Mouse (Mus musculus) brain, embryonic 14.5 days (tissue): Measurements from ENCODE around the gene Lsm7. TPM values are rescaled to one million over a fixed set of nuclear protein-coding genes. Genes with fewer than 3 reads are reported as not detected.

Experiments used
- DNase-seq: peaks from one replicate; pipeline ENCODE4 v3.0.0-alpha.2; 2011; ENCODE audit warnings: low read depth
- CTCF ChIP-seq: fragments of 200-500 bp; IDR thresholded peaks from 2 replicates; pipeline ENCODE4 v1.5.1; 2012; ENCODE audit warnings: inconsistent platforms, mild to moderate bottlenecking, moderate library complexity, borderline replicate concordance; ENCODE audit not compliant: insufficient read depth, insufficient read length; ENCODE audit errors: extremely low read depth
- POLR2A ChIP-seq: fragments of 200-500 bp; IDR thresholded peaks from 2 replicates; pipeline ENCODE4 v1.6.1; 2012; ENCODE audit warnings: mild to moderate bottlenecking, inconsistent platforms, borderline replicate concordance; ENCODE audit not compliant: poor library complexity, insufficient read depth, insufficient read length, severe bottlenecking; ENCODE audit errors: extremely low read depth
- polyA plus RNA-seq: library from polyadenylated mRNA; depleted of rRNA; stranded (reverse); fragments of >200 nt; gene quantifications from 2 replicates; pipeline ENCODE4 v1.2.3, GENCODE M21; 2012

Gene Lsm7
- polyA plus RNA-seq, 1 experiment: 278 TPM

GRCm38 (mm10) chr10:80871581-80871980 is 16.6 kb upstream of the Lsm7 start, which contains the start of gene Tmprss9:
Tmprss9 (plus strand) TSS chr10:80871848.
- TF ChIP-seq CTCF (no peak), POLR2A (no peak)
- no peak for DNase-seq

DNA sequence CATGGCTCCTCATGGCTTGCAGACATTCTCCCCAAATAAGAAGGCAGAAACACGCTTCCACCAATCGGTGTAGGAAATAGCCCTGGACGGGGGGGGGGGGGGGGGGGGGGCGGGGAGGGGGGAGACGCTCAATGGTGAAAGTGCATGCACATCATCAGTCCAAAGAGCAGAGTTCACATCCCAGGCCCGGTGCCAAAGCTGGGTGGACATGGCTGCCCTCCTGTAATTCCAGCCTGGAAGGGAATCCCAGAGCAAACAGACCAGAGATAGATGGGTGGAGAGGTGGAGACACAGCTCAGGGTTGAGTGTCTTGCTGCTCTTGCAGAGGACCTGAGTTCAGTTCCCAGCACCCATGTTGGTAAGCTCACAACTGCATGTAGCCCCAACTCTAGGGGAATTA is 16.0 kb upstream of the Lsm7 start:
- DNase-seq: no peak
- TF ChIP-seq CTCF (no peak), POLR2A (no peak)

DNA sequence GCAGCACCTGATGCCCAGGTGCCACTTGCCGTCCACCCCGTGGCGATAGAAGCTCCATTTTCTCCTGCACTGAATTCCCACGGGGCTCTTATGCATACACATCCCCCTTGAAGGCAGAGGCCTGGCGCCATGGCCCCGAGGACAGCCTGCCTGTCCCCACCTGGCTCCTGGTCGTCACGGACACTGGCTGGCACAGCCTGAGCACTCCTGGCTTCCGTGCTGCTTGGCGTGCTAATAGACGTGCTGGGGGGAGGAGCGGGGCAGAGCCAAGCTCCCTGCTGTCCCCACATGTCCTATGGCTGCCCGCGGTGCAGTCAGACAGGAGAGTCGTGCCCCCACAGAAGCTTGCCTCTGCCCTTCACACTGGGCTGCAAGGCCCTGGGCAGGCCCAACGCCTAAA is 9.4 kb upstream of the Lsm7 start:
- TF ChIP-seq POLR2A: no peak
- no peak for TF ChIP-seq CTCF
- DNase-seq: no peak

DNA sequence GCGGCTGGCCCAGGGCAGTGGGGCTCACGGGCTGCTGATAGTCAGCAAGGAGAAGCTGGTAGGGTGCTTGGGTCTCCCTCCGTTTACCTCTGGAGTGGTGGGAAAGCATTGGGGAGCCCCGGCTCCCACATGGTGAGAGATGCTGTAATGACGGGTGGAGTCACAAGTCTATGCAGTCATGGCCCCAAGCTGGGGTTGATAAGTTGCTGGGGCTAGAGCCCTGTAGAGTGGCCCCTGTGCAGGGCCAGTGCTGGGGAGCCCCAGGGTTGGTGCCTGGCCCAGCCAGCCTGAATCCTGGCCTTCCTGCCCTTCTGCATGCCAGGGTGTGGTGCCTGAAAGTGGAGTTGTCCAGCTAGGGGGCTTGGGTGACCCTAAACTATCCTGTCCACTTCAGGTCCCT is 7.3 kb upstream of the Lsm7 start:
- TF ChIP-seq CTCF (no peak), POLR2A (no peak)
- no peak for DNase-seq

DNA sequence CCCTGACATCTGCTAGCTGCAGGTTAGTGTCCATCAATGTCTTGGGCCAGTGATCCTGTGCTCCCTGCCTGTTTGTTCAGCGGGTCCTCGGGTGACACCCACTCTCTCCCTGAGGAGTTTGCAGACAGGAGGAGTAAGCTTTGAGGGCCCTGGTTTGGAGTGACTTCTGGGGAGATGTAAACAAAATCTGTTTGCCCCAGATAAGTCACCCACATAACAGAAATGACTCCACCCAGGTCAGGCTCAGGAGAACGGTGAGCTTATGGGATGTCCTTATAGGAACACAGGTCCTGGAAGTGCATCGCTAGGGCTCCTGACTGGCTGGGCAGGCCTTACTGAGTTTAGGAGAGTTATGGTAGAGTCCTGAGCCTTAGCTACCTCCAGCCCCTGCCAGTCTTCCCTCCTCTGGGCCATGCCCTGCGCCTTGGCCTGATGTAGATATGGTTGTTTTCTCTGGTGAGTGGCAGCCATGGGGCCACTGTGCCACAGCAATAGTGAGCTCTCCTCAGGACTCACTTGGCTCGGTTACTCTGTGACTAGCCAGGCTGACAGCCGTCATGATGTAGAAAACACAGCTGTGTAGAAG is 3.4 kb upstream of the Lsm7 start:
- TF ChIP-seq CTCF (no peak), POLR2A (no peak)
- DNase-seq: no peak

DNA sequence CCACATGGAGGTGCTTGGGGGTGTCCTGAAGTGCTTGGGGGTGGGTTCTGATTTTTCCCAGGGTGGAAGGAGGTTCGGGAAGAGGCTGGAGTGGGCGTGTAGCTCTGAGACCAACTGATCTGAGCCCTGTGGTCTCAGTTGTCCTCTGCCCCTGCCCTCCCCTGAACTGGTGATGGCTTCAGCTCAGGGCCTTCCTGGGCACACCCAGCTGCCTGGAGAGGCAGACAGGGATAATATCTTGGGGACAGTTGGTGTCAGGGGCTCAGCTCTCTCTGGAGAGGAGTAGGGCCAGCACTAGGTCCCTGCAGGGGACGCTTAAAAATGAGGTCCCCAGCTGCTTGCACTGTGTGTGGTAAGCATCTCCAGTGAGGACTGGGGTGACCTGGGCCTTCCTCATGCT is 2.8 kb upstream of the Lsm7 start:
- DNase-seq: no peak
- no peak for TF ChIP-seq POLR2A
- TF ChIP-seq CTCF: no peak

DNA sequence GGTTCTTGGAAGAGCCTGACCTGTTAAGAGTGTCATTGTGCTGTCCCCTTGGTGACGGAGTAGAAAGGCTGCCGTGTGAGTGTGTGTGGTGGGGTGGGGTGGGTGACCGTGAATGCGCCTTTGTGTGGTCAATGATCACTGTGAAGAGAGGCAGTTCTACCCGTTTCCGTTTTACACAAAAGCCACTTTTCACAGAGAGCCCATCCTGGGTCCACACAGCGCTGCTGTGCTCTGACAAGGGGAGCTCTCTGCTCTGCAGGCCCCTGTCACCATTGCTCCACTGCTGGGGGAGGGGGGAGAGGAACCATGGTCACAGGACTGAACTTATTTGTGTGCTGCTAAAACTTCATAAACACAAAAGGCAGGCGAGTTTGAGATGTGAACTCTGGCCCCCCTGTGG is 2.4 kb upstream of the Lsm7 start:
- no peak for TF ChIP-seq POLR2A
- TF ChIP-seq CTCF: no peak
- DNase-seq: peak; percentile 35

- no peak for DNase-seq
- TF ChIP-seq POLR2A (no peak), CTCF (no peak)
Observed at GRCm38 (mm10) chr10:80856908-80857307, 1.9 kb upstream of the Lsm7 start.

DNA sequence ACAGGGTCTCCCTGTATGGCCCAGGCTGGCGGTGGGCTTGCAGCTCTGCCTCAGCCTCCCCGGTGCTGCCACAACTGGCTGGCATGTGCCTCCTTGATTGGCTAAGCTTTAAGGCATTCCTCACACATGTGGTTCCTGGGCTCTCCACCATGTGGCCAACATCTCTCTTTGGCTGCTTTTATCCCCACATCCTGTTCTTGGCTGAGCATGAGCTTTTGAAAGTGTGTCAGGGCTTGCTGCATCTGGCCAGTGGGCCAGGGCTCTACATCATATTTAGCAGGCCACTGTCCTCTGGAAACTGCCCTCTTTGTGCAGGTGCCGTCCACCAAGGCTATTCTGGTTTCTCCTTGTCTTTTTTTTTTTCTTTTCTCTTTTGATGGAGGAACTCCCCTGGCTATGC is 1.3 kb upstream of the Lsm7 start:
- TF ChIP-seq CTCF: peak; percentile 22; the same call in 1 of the 2 replicates
- TF ChIP-seq POLR2A: no peak
- no peak for DNase-seq

- no peak for DNase-seq
- TF ChIP-seq CTCF (no peak), POLR2A (no peak)
Observed at GRCm38 (mm10) chr10:80855749-80856073, 702 bp upstream of the Lsm7 start.

GRCm38 (mm10) chr10:80848571-80848970 is 6.4 kb downstream of the Lsm7 start:
- no peak for DNase-seq
- TF ChIP-seq CTCF (no peak), POLR2A (no peak)

DNA sequence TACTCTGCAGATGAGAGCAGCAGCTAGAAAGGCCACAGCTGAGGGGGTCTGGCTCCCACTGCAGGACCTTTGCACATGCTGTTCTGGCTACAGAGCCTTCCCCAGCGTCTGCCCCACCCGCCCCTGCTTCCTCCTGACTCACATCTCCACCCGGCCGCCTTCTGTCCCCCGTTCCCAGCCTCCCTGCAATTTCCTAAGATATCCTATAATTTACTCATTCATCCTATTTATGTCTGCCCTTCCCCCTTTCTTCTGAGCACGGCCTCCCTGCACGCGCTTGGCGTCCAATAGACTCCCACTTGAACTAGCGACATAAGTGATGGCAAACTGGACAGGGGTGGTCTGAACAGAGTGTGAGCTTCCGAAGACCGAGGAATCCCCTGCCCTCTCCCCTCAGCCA is 9.3 kb downstream of the Lsm7 start:
- DNase-seq: no peak
- TF ChIP-seq CTCF (no peak), POLR2A (no peak)
